Mouse (Mus musculus) heart, postnatal 10 days (tissue): ENCODE measurements around the gene Disp2. TPM values are rescaled to one million over a fixed set of nuclear protein-coding genes. Genes with fewer than 3 reads are reported as not detected.

Experiments
- DNase-seq, 2 experiments: peaks; one replicate each; pipeline ENCODE4 v3.0.0; 2021
- intact Hi-C: fragments of 180-260 bp; cut with DNase I; formaldehyde crosslinking; loops from one replicate; pipeline ENCODE4 v1.15.1; 2025
- total RNA-seq, 2 experiments: library from RNA; stranded (reverse); gene quantifications; 2 replicates each; pipeline ENCODE4 v1.2.3; 2021

The Disp2 gene
- total RNA-seq, 2 experiments from 2014 or later, result 0.07 TPM; not detected in 1

GRCm38 (mm10) chr2:118781115-118781514, 1.6 kb downstream of the Disp2 start:
- intact Hi-C loops, result no loop called here

GRCm38 (mm10) chr2:118782303-118782702, 2.8 kb downstream of the Disp2 start:
- DNase-seq, result no peak
- intact Hi-C loops, result no loop called here

More at GRCm38 (mm10) chr2:118781115-118781514, 1.6 kb downstream of the Disp2 start:
- DNase-seq, result no peak

GRCm38 (mm10) chr2:118783093-118783492, 3.6 kb downstream of the Disp2 start:
- intact Hi-C loops, result no loop called here
- DNase-seq, result no peak

GRCm38 (mm10) chr2:118783663-118784062, 4.1 kb downstream of the Disp2 start:
- intact Hi-C loops, result no loop called here
- no peak for DNase-seq

GRCm38 (mm10) chr2:118786525-118786924, 7.0 kb downstream of the Disp2 start:
- intact Hi-C loops, result no loop called here
- no peak for DNase-seq

GRCm38 (mm10) chr2:118789501-118789900, 10.0 kb downstream of the Disp2 start:
- intact Hi-C loops, result no loop called here
- no peak for DNase-seq

GRCm38 (mm10) chr2:118790221-118790550, 10.7 kb downstream of the Disp2 start:
- intact Hi-C loops, result loop anchor here (1.0 kb wide), 1 partner anchor 93 kb away; no protein-coding TSS in a partner anchor
- no peak for DNase-seq

- DNase-seq, result peak; percentile 72 to 74
- intact Hi-C loops, result loop anchor here (1.0 kb wide), 1 partner anchor 92 kb away; no protein-coding TSS in a partner anchor
Measured at GRCm38 (mm10) chr2:118790551-118791525, 11.3 kb downstream of the Disp2 start.

GRCm38 (mm10) chr2:118791591-118792258, 12.2 kb downstream of the Disp2 start:
- DNase-seq, result no peak
- intact Hi-C loops, result no loop called here

GRCm38 (mm10) chr2:118792259-118792613, 12.7 kb downstream of the Disp2 start:
- no peak for DNase-seq
- intact Hi-C loops, result no loop called here

- intact Hi-C loops, result no loop called here
- no peak for DNase-seq
Measured at GRCm38 (mm10) chr2:118793636-118794035, 14.1 kb downstream of the Disp2 start.

- DNase-seq, result no peak
- intact Hi-C loops, result no loop called here
Measured at GRCm38 (mm10) chr2:118802542-118803118, 23.1 kb downstream of the Disp2 start.

- intact Hi-C loops, result no loop called here
Measured at GRCm38 (mm10) chr2:118804474-118804873, 25.0 kb downstream of the Disp2 start.

GRCm38 (mm10) chr2:118805137-118805536, 25.6 kb downstream of the Disp2 start:
- no peak for DNase-seq
- intact Hi-C loops, result no loop called here

More at GRCm38 (mm10) chr2:118804474-118804873, 25.0 kb downstream of the Disp2 start:
- no peak for DNase-seq

GRCm38 (mm10) chr2:118805756-118806155, 26.2 kb downstream of the Disp2 start:
- no peak for DNase-seq
- intact Hi-C loops, result no loop called here

GRCm38 (mm10) chr2:118806860-118807259, 27.3 kb downstream of the Disp2 start:
- DNase-seq, result peak; percentile 66 to 72
- intact Hi-C loops, result no loop called here

GRCm38 (mm10) chr2:118810861-118811260, 31.3 kb downstream of the Disp2 start:
- intact Hi-C loops, result loop anchor here (5.0 kb wide), 1 partner anchor 51 kb away; the partner anchor contains the start of gene Ivd
- DNase-seq, result no peak

- DNase-seq, result no peak
- intact Hi-C loops, result loop anchor here (5.0 kb wide), 1 partner anchor 50 kb away; the partner anchor contains the start of gene Ivd
Measured at GRCm38 (mm10) chr2:118812724-118813123, 33.2 kb downstream of the Disp2 start.

GRCm38 (mm10) chr2:118813981-118814836, 34.7 kb downstream of the Disp2 start, which contains the start of gene Knstrn:
Gene Knstrn (plus strand): TSS chr2:118814003.
- peak; percentile 90 to 94 for DNase-seq
- intact Hi-C loops, result loop anchor here (5.0 kb wide), 1 partner anchor 48 kb away; the partner anchor contains the start of gene Ivd

- no peak for DNase-seq
- intact Hi-C loops, result no loop called here
Measured at GRCm38 (mm10) chr2:118822800-118823199, 43.3 kb downstream of the Disp2 start.
